Mouse (Mus musculus) forebrain, embryonic 11.5 days (tissue): Measurements from ENCODE around the gene Abl1. TPM values are rescaled to one million over a fixed set of nuclear protein-coding genes. Genes with fewer than 3 reads are reported as not detected.

ENCODE experiments used
- ATAC-seq: fragments of 200-750 bp; cut with Nextera tagmentation; replicated peaks from 2 replicates; pipeline ENCODE4 v1.8.0; 2017; ENCODE audit warnings: moderate TSS enrichment; ENCODE audit not compliant: low FRiP score
- DNase-seq: peaks from one replicate; pipeline ENCODE4 v3.0.0-alpha.2; 2017; ENCODE audit warnings: low spot score
- H3K27ac ChIP-seq: fragments of 300-500 bp; sonication (generic); 2 replicates; pipeline ENCODE4 v1.5.1; 2014; ENCODE audit warnings: low read depth, low read length
- H3K27me3 ChIP-seq: fragments of 300-500 bp; sonication (generic); 2 replicates; pipeline ENCODE4 v1.6.1; 2014; ENCODE audit warnings: mild to moderate bottlenecking, low read length, mixed read lengths; ENCODE audit not compliant: control insufficient read depth, insufficient read depth
- H3K36me3 ChIP-seq: fragments of 300-500 bp; sonication (generic); 2 replicates; pipeline ENCODE4 v1.6.1; 2014; ENCODE audit warnings: mild to moderate bottlenecking, low read length, moderate library complexity, mixed read lengths; ENCODE audit not compliant: control insufficient read depth, insufficient read depth
- H3K4me1 ChIP-seq: fragments of 300-500 bp; sonication (generic); replicated peaks from 2 replicates; pipeline ENCODE4 v1.6.1; 2014; ENCODE audit warnings: low read length, mixed read lengths; ENCODE audit not compliant: control insufficient read depth, insufficient read depth
- H3K4me2 ChIP-seq: fragments of 300-500 bp; sonication (generic); 2 replicates; pipeline ENCODE4 v1.6.1; 2014; ENCODE audit warnings: low read depth, mild to moderate bottlenecking, low read length, moderate library complexity, mixed read lengths; ENCODE audit not compliant: severe bottlenecking
- H3K4me3 ChIP-seq: fragments of 300-500 bp; sonication (generic); 2 replicates; pipeline ENCODE4 v1.5.1; 2014; ENCODE audit warnings: low read depth, low read length
- H3K9ac ChIP-seq: fragments of 300-500 bp; sonication (generic); 2 replicates; pipeline ENCODE4 v1.6.1; 2014; ENCODE audit warnings: low read length
- H3K9me3 ChIP-seq: fragments of 300-500 bp; sonication (generic); 2 replicates; pipeline ENCODE4 v1.6.1; 2016; ENCODE audit warnings: low read length, mixed read lengths; ENCODE audit not compliant: control insufficient read depth
- WGBS: fragments of 180-500 bp; shearing (Covaris S2); extraction: QIAGEN DNeasy Blood & Tissue Kit; methylation state at CpG from one replicate; pipeline ENCODE4 v1.1.7; 2014; 5-methylcytosine and 5-hydroxymethylcytosine counted together
- polyA plus RNA-seq: library from polyadenylated mRNA; unstranded; fragments of >200 nt; fragmentation: Nextera tagmentation; extraction: Ambion mirVana; gene quantifications from 2 replicates; pipeline ENCODE4 v1.2.1, GENCODE M21; 2014

Abl1 gene
- polyA plus RNA-seq, 1 experiment from 2014 or later = 56.7 TPM

- Histone ChIP-seq H3K27me3 (no peaks in the 10 kb centered on the region), H3K36me3 (no peaks in the 10 kb centered on the region)
- no peak for DNase-seq
These were observed 17.7 kb downstream of the Abl1 start for GRCm38 (mm10) chr2:31705914-31706313.

GRCm38 (mm10) chr2:31706531-31706930, 18.4 kb downstream of the Abl1 start:
- Histone ChIP-seq H3K9ac (no peak overlapping the region), H3K27ac (no peak overlapping the region), H3K36me3 (no peaks in the 10 kb centered on the region), H3K4me3 (no peak overlapping the region), H3K27me3 (no peaks in the 10 kb centered on the region), H3K9me3 (no peaks in the 10 kb centered on the region), H3K4me1 (no peaks in the 10 kb centered on the region), H3K4me2 (no peak overlapping the region)
- ATAC-seq (no peak), DNase-seq (no peak)
- 76% methylated on average over 2 of the region's 2 CpGs for WGBS

More at GRCm38 (mm10) chr2:31705914-31706313, 17.7 kb downstream of the Abl1 start:
- H3K4me1 ChIP-seq = no peaks in the 10 kb centered on the region
- no peak overlapping the region for H3K9ac ChIP-seq
- ATAC-seq = no peak
- no peak overlapping the region for H3K4me2 ChIP-seq
- no peak overlapping the region for H3K4me3 ChIP-seq
- H3K27ac ChIP-seq = no peak overlapping the region
- H3K9me3 ChIP-seq = no peaks in the 10 kb centered on the region

DNA sequence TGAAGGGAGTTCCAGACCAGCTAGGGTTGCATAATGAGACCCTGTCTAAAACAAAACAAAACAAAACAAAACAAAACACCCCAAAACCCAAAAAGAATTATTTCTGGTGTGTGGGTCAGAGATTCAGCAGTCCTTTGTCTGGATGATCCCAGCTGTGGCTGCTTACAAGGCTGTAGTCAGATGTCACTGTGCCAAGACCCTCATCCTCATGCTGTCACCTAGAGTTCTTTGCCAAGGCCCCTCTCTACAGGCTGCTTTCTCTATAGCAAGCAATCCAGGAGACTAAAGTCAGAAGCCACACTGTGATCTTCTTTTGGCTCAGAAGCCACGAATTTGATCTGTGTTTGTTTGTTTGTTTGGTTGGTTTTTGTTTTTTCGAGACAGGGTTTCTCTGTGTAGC, 24.5 kb downstream of the Abl1 start:
- ATAC-seq = no peak

GRCm38 (mm10) chr2:31713813-31714212, 25.6 kb downstream of the Abl1 start:
- WGBS = 92% methylated on average over 3 of the region's 3 CpGs
- H3K4me1 ChIP-seq = no peaks in the 10 kb centered on the region
- no peak overlapping the region for H3K9ac ChIP-seq
- no peaks in the 10 kb centered on the region for H3K36me3 ChIP-seq
- no peak for DNase-seq
- ATAC-seq = no peak
- H3K4me2 ChIP-seq = no peak overlapping the region
- H3K27me3 ChIP-seq = no peaks in the 10 kb centered on the region
- H3K27ac ChIP-seq = no peak overlapping the region
- H3K4me3 ChIP-seq = no peak overlapping the region
- H3K9me3 ChIP-seq = no peaks in the 10 kb centered on the region

More for the DNA sequence above, 24.5 kb downstream of the Abl1 start:
- H3K27ac ChIP-seq = no peak overlapping the region
- no peak for DNase-seq
- H3K9ac ChIP-seq = no peak overlapping the region
- no peaks in the 10 kb centered on the region for H3K27me3 ChIP-seq
- no peaks in the 10 kb centered on the region for H3K4me1 ChIP-seq
- no peak overlapping the region for H3K4me3 ChIP-seq
- H3K4me2 ChIP-seq = no peak overlapping the region
- WGBS = 86% methylated on average over 2 of the region's 2 CpGs
- no peaks in the 10 kb centered on the region for H3K36me3 ChIP-seq
- H3K9me3 ChIP-seq = no peaks in the 10 kb centered on the region

GRCm38 (mm10) chr2:31714780-31715179, 26.6 kb downstream of the Abl1 start:
- Histone ChIP-seq H3K27me3 (no peaks in the 10 kb centered on the region), H3K4me3 (no peak overlapping the region), H3K4me1 (no peaks in the 10 kb centered on the region), H3K4me2 (no peak overlapping the region), H3K9me3 (no peaks in the 10 kb centered on the region), H3K9ac (no peak overlapping the region), H3K36me3 (no peaks in the 10 kb centered on the region), H3K27ac (no peak overlapping the region)
- ATAC-seq (no peak), DNase-seq (no peak)
- WGBS = 96% methylated on average over 4 of the region's 4 CpGs

- no peak overlapping the region for H3K4me2 ChIP-seq
- H3K9ac ChIP-seq = no peak overlapping the region
- no peaks in the 10 kb centered on the region for H3K36me3 ChIP-seq
- WGBS = 92% methylated on average over 7 of the region's 7 CpGs
- H3K27me3 ChIP-seq = no peaks in the 10 kb centered on the region
- no peaks in the 10 kb centered on the region for H3K9me3 ChIP-seq
- ATAC-seq = no peak
- no peak overlapping the region for H3K27ac ChIP-seq
- no peak for DNase-seq
- no peak overlapping the region for H3K4me3 ChIP-seq
- H3K4me1 ChIP-seq = no peaks in the 10 kb centered on the region
These were observed 27.8 kb downstream of the Abl1 start for GRCm38 (mm10) chr2:31715985-31716384.

GRCm38 (mm10) chr2:31719202-31719880, 31.2 kb downstream of the Abl1 start:
- Histone ChIP-seq H3K9me3 (no peaks in the 10 kb centered on the region), H3K9ac (no peak overlapping the region), H3K4me3 (no peak overlapping the region), H3K4me1 (no peaks in the 10 kb centered on the region), H3K27ac (no peak overlapping the region), H3K36me3 (no peaks in the 10 kb centered on the region), H3K27me3 (no peaks in the 10 kb centered on the region), H3K4me2 (no peak overlapping the region)
- no peak for ATAC-seq
- WGBS = 85% methylated on average over 6 of the region's 6 CpGs
- DNase-seq = no peak

GRCm38 (mm10) chr2:31719944-31720343, 31.8 kb downstream of the Abl1 start:
- no peak overlapping the region for H3K4me2 ChIP-seq
- no peaks in the 10 kb centered on the region for H3K27me3 ChIP-seq
- no peaks in the 10 kb centered on the region for H3K9me3 ChIP-seq
- DNase-seq (no peak), ATAC-seq (no peak)
- no peak overlapping the region for H3K9ac ChIP-seq
- WGBS = 87% methylated on average over 2 of the region's 2 CpGs
- H3K27ac ChIP-seq = no peak overlapping the region
- no peaks in the 10 kb centered on the region for H3K4me1 ChIP-seq
- H3K4me3 ChIP-seq = no peak overlapping the region
- H3K36me3 ChIP-seq = no peaks in the 10 kb centered on the region

GRCm38 (mm10) chr2:31720783-31721182, 32.6 kb downstream of the Abl1 start:
- Histone ChIP-seq H3K9me3 (no peaks in the 10 kb centered on the region), H3K27me3 (no peaks in the 10 kb centered on the region), H3K27ac (no peak overlapping the region), H3K4me2 (no peak overlapping the region), H3K9ac (no peak overlapping the region), H3K4me3 (no peak overlapping the region), H3K4me1 (no peaks in the 10 kb centered on the region), H3K36me3 (no peaks in the 10 kb centered on the region)
- ATAC-seq (no peak), DNase-seq (no peak)
- WGBS = 63% methylated on average over 4 of the region's 4 CpGs
